Mouse (Mus musculus) CH12.LX (cell line): ENCODE measurements at regions not wholly inside any gene's neighbourhood (a gene's known extent, or its start where the extent isn't known, plus 50 kb on each side); places are given as distances from the start of the nearest gene placed in this dataset.

Experiments used
- CTCF ChIP-seq, 2 experiments: IDR thresholded peaks in 1 of 2; conservative IDR thresholded peaks in 1 of 2; 2 replicates each; pipeline ENCODE4 v1.5.1; 2011 to 2012; ENCODE audit warnings: low read depth in 2 of 2, low read length in 2 of 2, improper control_type of control experiment in 1 of 2, inconsistent platforms in 1 of 2, mild to moderate bottlenecking in 1 of 2, moderate library complexity in 1 of 2
- EP300 ChIP-seq: IDR thresholded peaks from 2 replicates; pipeline ENCODE4 v1.6.1; 2011; ENCODE audit warnings: low read length, improper control_type of control experiment
- MYC ChIP-seq: IDR thresholded peaks from 2 replicates; pipeline ENCODE4 v1.6.1; 2011; ENCODE audit warnings: low read depth, mild to moderate bottlenecking, improper control_type of control experiment, low read length
- POLR2A ChIP-seq: IDR thresholded peaks from 2 replicates; pipeline ENCODE4 v1.6.1; 2011; ENCODE audit warnings: low read depth, mild to moderate bottlenecking, improper control_type of control experiment, low read length
- ZC3H11A ChIP-seq: IDR thresholded peaks from 2 replicates; pipeline ENCODE4 v1.6.1; 2012; ENCODE audit warnings: low read depth, mild to moderate bottlenecking, inconsistent platforms, low read length, improper control_type of control experiment

GRCm38 (mm10) chr6:9398001-9398400 lies 449.8 kb downstream of the Nxph1 start:
- no peak for TF ChIP-seq EP300
- no peak for TF ChIP-seq MYC
- no peak for TF ChIP-seq CTCF (conservative IDR thresholded peaks at IDR 0.05 in 1 of 2, IDR thresholded peaks at IDR 0.05 in 1 of 2; ENCODE audit: low read depth in 2 of 2, low read length in 2 of 2)
- TF ChIP-seq ZC3H11A: no peak
- TF ChIP-seq POLR2A: no peak
